Mouse (Mus musculus): ENCODE data around the gene Ube2d2b.

Gene Ube2d2b

GRCm38 (mm10) chr5:107858963-107859362 is 29.1 kb downstream of the Ube2d2b start:
- DNase-seq, result no peak

GRCm38 (mm10) chr5:107863971-107864370 is 34.1 kb downstream of the Ube2d2b start:
- no peak for DNase-seq

- DNase-seq, result no peak
Measured at GRCm38 (mm10) chr5:107866127-107867126, 36.5 kb downstream of the Ube2d2b start.

GRCm38 (mm10) chr5:107867970-107868904 is 38.3 kb downstream of the Ube2d2b start:
- no peak for DNase-seq

- peak; percentile 89 for DNase-seq
Measured at GRCm38 (mm10) chr5:107868905-107869424, 39.1 kb downstream of the Ube2d2b start.

- DNase-seq, result no peak
Measured at GRCm38 (mm10) chr5:107869701-107870100, 39.8 kb downstream of the Ube2d2b start.

GRCm38 (mm10) chr5:107873330-107873729 is 43.4 kb downstream of the Ube2d2b start:
- DNase-seq, result no peak

- DNase-seq, result no peak
Measured at GRCm38 (mm10) chr5:107873886-107874302, 44.0 kb downstream of the Ube2d2b start.

- DNase-seq, result no peak
Measured at GRCm38 (mm10) chr5:107874561-107875260, 44.8 kb downstream of the Ube2d2b start, which contains the start of gene Evi5. Gene Evi5, minus strand, starts transcription at chr5:107875107.

GRCm38 (mm10) chr5:107875261-107875611 is 45.3 kb downstream of the Ube2d2b start:
- DNase-seq, result no peak

GRCm38 (mm10) chr5:107877053-107877452 is 47.2 kb downstream of the Ube2d2b start:
- DNase-seq, result no peak

GRCm38 (mm10) chr5:107880710-107881109 is 50.8 kb downstream of the Ube2d2b start:
- no peak for DNase-seq
